Mouse (Mus musculus) frontal cortex, postnatal 14 days (tissue): ENCODE measurements around the gene Iah1.

ENCODE experiments used
- DNase-seq, 2 experiments: peaks; one replicate each; pipeline ENCODE4 v3.0.0; 2022; ENCODE audit warnings: low spot score in 2 of 2

Gene Iah1

DNA sequence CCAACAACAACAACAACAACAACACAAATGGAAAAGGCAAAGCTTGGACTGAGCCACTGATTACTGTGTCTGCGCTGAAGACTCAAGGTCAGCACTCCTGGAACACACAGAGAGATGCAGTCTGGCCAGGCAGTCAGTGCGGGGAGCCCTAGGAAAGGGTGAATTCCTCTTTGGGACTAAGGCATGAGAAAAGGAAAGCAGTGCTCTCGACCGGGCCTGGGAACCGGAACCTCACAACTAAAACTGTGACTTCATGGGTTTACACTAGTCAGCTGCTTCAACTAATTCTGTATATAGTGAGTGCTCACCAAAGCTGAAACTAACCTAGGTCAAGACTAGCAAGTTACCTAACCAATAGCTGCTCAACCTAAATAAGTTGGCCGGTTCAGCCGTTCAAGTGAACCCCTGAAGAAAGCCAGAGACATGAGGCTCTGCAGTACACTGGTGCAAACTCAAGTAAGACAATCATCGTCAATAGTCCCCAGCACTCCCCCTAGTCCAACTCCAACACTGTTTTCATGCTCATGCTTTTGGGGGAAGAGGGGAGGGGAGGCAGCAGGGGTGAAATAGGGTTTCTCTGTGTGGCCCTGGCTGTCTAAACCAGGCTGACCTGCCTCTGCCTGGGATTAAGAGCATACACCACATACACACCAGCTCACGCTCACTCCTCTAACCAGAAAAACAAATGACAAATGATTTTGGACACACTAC lies 52.3 kb downstream of the Iah1 start:
- DNase-seq: no peak

DNA sequence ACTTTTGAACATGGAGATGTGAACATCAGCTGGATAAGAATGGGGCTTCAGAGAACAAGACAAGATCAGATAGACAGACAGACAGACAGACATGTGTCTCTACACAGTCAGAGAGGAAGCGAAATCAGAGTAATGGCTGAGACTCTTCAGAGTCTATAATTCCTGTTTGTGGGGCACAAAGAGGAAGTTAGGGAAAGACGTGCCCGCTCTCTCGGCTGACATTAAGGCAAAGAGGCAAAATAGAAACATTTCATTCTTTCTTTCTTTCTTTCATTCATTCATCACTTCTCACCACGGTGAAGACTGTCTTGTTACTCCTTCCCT lies 52.9 kb downstream of the Iah1 start:
- DNase-seq: no peak

DNA sequence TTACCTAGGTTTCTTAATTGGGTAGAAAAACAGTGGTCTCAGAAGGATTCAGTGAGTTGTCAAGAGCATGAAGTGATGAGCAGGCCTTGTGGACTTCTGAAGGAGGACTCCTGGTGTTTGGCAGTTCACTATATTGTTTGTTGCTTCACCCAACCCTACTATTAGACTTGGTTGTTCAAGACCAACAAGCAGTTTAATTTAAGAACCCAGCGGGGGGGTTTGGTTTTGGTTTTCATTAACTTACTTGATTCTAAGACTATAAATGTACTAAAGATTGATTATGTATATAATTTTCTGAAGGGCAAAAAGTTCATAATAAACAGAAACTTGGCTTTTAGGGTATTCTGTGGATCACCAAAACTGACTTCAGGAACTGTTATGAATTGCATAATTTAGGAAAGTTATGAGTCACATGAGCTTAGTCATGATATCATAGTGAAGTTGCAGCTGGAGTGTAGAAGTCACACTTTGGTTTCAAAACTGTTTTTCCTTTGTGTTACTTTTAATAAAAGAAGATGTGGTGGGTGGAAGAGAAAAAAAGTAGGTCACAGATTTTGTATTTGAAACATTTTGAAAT lies 53.9 kb downstream of the Iah1 start:
- DNase-seq: no peak

DNA sequence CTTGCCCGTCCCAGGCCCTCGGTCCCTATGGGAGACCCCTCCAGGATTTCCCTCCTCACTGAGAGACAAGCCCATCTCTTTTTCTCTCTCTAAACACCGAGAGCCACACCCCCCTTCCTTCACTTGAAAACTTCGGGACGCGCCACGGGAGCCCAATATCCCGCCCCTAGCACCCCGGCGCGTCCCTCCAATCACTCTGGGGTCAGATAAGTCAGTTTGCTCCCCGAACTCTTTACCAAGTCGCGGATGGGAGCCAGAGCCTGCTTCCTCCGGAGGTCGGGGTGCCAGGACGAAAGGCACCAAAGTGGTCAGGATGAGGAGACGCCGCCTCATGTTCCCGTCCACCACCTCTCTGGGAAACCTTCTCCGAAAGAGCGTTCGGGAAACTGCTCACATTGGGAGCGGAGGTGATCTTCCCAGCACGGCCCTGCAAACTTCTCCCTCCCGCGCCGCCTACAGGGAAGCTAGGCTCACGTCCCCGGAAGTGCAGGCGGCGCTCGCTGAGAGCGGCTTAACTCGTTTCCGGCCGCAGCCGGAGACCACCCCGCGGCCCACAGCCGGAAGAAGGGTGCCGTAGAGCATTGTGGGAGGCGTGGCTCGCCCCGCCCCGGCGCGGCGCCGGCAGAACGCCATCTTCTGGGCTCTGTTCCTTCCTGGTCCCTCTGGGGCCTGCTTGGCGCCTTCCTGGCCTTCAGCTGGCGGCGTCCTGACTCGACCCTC lies 57.1 kb downstream of the Iah1 start, which contains the start of gene Adam17:
Gene Adam17 (minus strand): TSS at position 533 of the 720 bp plus-strand sequence.
- DNase-seq: peak; percentile 92 to 93
